Comparison of ENCODE assay signal across 25 mouse cellular contexts in genomic region chr10:24922977-24923376, GRCm38 (mm10).
"Had no signal": no experiment of that assay in that cellular context is flagged by ENCODE, and none has a peak within 500 bp of the region (broad histone marks: within the 10 kb centered on the region; RNA-seq: fewer than 3 reads in every experiment).

No protein-coding gene starts in this region.

- H3K4me2 ChIP-seq: heart, embryonic 13.5 days; heart, embryonic 15.5 days; hindbrain, embryonic 13.5 days; hindbrain, embryonic 15.5 days; kidney, embryonic 15.5 days; limb, embryonic 13.5 days; limb, embryonic 15.5 days had no signal

- H3K9me3 ChIP-seq: heart, embryonic 10.5 days; heart, embryonic 13.5 days; heart, embryonic 15.5 days; hindbrain, embryonic 13.5 days; hindbrain, embryonic 15.5 days; kidney, embryonic 15.5 days; limb, embryonic 13.5 days; limb, embryonic 15.5 days had no signal

- ATAC-seq: forebrain, postnatal 0 days; hindbrain, postnatal 0 days; intestine, embryonic 16.5 days had no signal

- H3K27ac ChIP-seq: heart, embryonic 10.5 days; heart, embryonic 13.5 days; heart, embryonic 15.5 days; hindbrain, embryonic 13.5 days; hindbrain, embryonic 15.5 days; hindbrain, postnatal 0 days; kidney, embryonic 15.5 days; kidney, postnatal 0 days; limb, embryonic 13.5 days; limb, embryonic 15.5 days had no signal

- DNase-seq: forebrain, postnatal 0 days; gastrocnemius, postnatal 14 days; gastrocnemius, postnatal 36 days; heart, adult 18-20 months; heart, postnatal 14 days; heart, postnatal 36 days; kidney, adult 11 months; kidney, adult 2 months; kidney, adult 9 months; kidney, postnatal 14 days; kidney, postnatal 36 days; layer of hippocampus, adult 9-11 months; layer of hippocampus, postnatal 36 days; left cerebral cortex, postnatal 4 days had no signal

- H3K27me3 ChIP-seq: heart, embryonic 13.5 days; heart, embryonic 15.5 days; hindbrain, embryonic 13.5 days; hindbrain, embryonic 15.5 days; kidney, embryonic 15.5 days; limb, embryonic 13.5 days; limb, embryonic 15.5 days had no signal

- H3K36me3 ChIP-seq: heart, embryonic 10.5 days; heart, embryonic 15.5 days; hindbrain, embryonic 15.5 days; limb, embryonic 13.5 days had no signal

- H3K9ac ChIP-seq: forebrain, postnatal 0 days; heart, embryonic 13.5 days; heart, embryonic 15.5 days; hindbrain, embryonic 13.5 days; hindbrain, embryonic 15.5 days; kidney, embryonic 15.5 days; limb, embryonic 13.5 days; limb, embryonic 15.5 days had no signal

- H3K4me3 ChIP-seq: heart, embryonic 10.5 days; heart, embryonic 13.5 days; heart, embryonic 15.5 days; hindbrain, embryonic 13.5 days; hindbrain, embryonic 15.5 days; kidney, embryonic 15.5 days; limb, embryonic 13.5 days; limb, embryonic 15.5 days had no signal
